Mouse (Mus musculus): ENCODE data around the gene Eif1b. TPM values are rescaled to one million over a fixed set of nuclear protein-coding genes. Genes with fewer than 3 reads are reported as not detected.

Eif1b gene
- polyA plus RNA-seq (2015; fragmentation: Nextera tagmentation; extraction: Ambion mirVana) = 328 and 344 TPM in 2 replicates

DNA sequence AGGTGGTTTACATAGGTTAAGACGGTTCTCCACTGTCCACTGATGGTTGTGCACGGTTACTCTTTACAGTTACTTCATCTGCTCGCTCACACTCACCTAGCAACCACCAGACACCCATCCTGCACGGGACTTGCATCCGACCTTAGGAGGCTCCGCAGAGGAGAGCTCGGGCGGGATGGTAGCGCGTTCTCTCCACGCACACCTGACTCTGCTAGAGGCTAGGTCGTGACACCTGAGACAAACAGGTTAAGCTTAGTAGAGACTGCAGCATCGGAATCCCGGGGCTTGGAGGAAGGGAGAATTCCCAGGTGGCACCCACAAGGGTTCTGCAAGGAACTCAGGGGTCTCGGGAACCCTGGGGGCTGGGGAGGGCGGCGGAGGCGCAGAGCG lies at the start of gene Eif1b:
Gene Eif1b (plus strand): TSS at position 223 of the 390 bp plus-strand sequence.
- ATAC-seq = peak; percentile 51
- H3K27ac ChIP-seq = peak within 1 kb of the TSS; percentile 92

GRCm38 (mm10) chr9:120444642-120445041 lies 47.4 kb upstream of the Eif1b start:
- Histone ChIP-seq H3K27ac (no peak overlapping the region), H3K9me3 (no peaks in the 10 kb centered on the region), H3K4me1 (replicated peaks) (no peaks in the 10 kb centered on the region), H3K4me2 (replicated peaks) (no peak overlapping the region), H3K9ac (replicated peaks) (no peak overlapping the region), H3K4me3 (replicated peaks) (no peak overlapping the region), H3K36me3 (no peaks in the 10 kb centered on the region), H3K27me3 (no peaks in the 10 kb centered on the region)
- WGBS = 58% methylated on average over 9 of the region's 9 CpGs
- ATAC-seq = peak; percentile 27; the same call in 1 of the 2 replicates

More for the DNA sequence above, at the start of gene Eif1b:
- H3K9ac ChIP-seq (replicated peaks) = peak within 1 kb of the TSS; percentile 100
- H3K27me3 ChIP-seq = no peaks in the 10 kb centered on the region
- 5% methylated on average over 19 of the region's 19 CpGs for WGBS
- H3K4me2 ChIP-seq (replicated peaks) = peak within 1 kb of the TSS; percentile 95
- H3K4me3 ChIP-seq (replicated peaks) = peak within 1 kb of the TSS; percentile 100
- no peaks in the 10 kb centered on the region for H3K9me3 ChIP-seq
- peaks cover 26% of the 10 kb centered on the region for H3K36me3 ChIP-seq
- peaks cover 21% of the 10 kb centered on the region for H3K4me1 ChIP-seq (replicated peaks)

DNA sequence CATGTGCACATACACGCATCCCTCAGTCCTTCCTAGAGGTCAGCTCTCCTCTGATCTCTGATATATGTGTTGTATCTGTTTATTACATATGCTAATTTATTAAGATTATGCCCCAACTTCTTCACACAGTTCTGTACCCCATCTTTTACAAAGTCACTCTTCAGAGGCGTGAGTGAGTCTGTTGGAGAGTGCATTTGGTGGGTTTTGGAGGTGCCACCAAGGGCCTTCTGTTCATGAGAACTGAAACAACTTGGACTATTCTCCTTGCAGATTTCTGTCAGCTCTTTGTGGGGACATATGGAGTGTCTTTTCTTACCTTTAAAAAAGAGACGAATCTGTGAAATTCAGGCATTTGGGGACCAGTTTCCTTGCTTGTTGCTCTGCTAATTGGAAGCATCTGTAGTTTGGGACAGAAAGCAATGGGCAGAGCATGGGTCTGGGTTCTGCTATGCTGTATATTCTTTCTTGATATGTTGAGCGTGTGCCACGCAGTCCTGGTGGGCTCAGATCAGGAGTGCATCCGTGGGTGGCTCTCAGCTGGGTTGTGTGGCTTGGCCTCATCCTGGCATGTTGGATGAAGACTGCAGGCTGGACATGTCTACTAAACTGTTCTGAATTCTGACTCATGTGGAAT lies 42.2 kb upstream of the Eif1b start:
- 88% methylated on average over 6 of the region's 6 CpGs for WGBS
- ATAC-seq = no peak

GRCm38 (mm10) chr9:120455768-120456655 lies 36.0 kb upstream of the Eif1b start:
- peak; percentile 94 for ATAC-seq
- H3K9ac ChIP-seq (replicated peaks) = no peak overlapping the region
- H3K4me1 ChIP-seq (replicated peaks) = peaks cover 15% of the 10 kb centered on the region
- no peaks in the 10 kb centered on the region for H3K27me3 ChIP-seq
- peak overlapping the region; percentile 71 for H3K27ac ChIP-seq
- H3K36me3 ChIP-seq = no peaks in the 10 kb centered on the region
- 7% methylated on average over 9 of the region's 9 CpGs for WGBS
- no peak overlapping the region for H3K4me3 ChIP-seq (replicated peaks)
- no peak overlapping the region for H3K4me2 ChIP-seq (replicated peaks)
- H3K9me3 ChIP-seq = no peaks in the 10 kb centered on the region

More for the DNA sequence above, 42.2 kb upstream of the Eif1b start:
- H3K36me3 ChIP-seq = no peaks in the 10 kb centered on the region
- no peak overlapping the region for H3K27ac ChIP-seq
- H3K4me2 ChIP-seq (replicated peaks) = no peak overlapping the region
- no peak overlapping the region for H3K9ac ChIP-seq (replicated peaks)
- no peak overlapping the region for H3K4me3 ChIP-seq (replicated peaks)
- no peaks in the 10 kb centered on the region for H3K27me3 ChIP-seq
- H3K9me3 ChIP-seq = no peaks in the 10 kb centered on the region
- no peaks in the 10 kb centered on the region for H3K4me1 ChIP-seq (replicated peaks)

DNA sequence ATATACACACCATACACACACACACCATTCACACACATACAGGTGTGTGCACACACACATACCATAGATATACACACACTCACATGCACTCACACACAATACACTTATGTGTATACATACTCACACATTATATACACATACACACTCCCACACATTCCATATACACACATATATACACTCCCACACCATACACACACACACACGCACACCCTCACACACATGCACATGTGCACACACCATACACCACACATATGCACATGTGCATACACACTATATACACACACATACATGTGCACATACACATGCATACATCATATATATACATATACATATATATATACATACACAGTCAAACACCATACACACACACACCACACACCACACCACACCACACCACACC lies 21.6 kb upstream of the Eif1b start:
- Histone ChIP-seq H3K4me1 (replicated peaks) (peaks cover 5% of the 10 kb centered on the region; the same call in 1 of the 2 replicates), H3K9me3 (no peaks in the 10 kb centered on the region), H3K9ac (replicated peaks) (no peak overlapping the region), H3K27me3 (no peaks in the 10 kb centered on the region), H3K4me3 (replicated peaks) (no peak overlapping the region), H3K27ac (no peak overlapping the region), H3K4me2 (replicated peaks) (no peak overlapping the region), H3K36me3 (no peaks in the 10 kb centered on the region)
- no peak for ATAC-seq
- WGBS = 90% methylated on average over 1 of the region's 1 CpGs

GRCm38 (mm10) chr9:120481644-120482043 lies 10.4 kb upstream of the Eif1b start:
- H3K27me3 ChIP-seq = no peaks in the 10 kb centered on the region; the same call in 1 of the 2 replicates
- ATAC-seq = no peak
- no peaks in the 10 kb centered on the region for H3K4me1 ChIP-seq (replicated peaks)
- WGBS = 81% methylated on average over 2 of the region's 3 CpGs
- no peak overlapping the region for H3K4me2 ChIP-seq (replicated peaks)
- no peak overlapping the region for H3K9ac ChIP-seq (replicated peaks)
- no peak overlapping the region for H3K4me3 ChIP-seq (replicated peaks)
- no peaks in the 10 kb centered on the region for H3K9me3 ChIP-seq
- H3K36me3 ChIP-seq = no peaks in the 10 kb centered on the region
- H3K27ac ChIP-seq = no peak overlapping the region

DNA sequence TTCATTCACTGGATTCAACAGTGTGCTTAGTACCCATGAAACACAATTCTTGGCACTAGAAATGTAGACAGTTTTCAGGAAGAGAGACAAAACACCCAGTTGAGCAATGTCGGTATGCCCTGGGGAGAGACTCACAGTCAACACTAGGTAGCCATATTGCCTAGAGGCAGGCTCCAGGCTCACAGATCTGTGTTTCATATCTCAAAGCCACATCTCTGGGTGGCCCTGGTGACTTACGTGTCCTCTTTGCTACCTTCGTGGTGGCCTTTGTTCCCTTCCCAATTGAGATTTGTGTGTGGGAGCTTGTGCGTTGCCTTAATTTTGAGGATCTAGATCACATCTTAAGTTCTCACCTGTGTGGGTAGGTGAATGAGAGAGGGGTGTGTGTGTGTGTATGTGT lies 9.7 kb upstream of the Eif1b start:
- ATAC-seq = no peak
- no peaks in the 10 kb centered on the region; the same call in 1 of the 2 replicates for H3K27me3 ChIP-seq

DNA sequence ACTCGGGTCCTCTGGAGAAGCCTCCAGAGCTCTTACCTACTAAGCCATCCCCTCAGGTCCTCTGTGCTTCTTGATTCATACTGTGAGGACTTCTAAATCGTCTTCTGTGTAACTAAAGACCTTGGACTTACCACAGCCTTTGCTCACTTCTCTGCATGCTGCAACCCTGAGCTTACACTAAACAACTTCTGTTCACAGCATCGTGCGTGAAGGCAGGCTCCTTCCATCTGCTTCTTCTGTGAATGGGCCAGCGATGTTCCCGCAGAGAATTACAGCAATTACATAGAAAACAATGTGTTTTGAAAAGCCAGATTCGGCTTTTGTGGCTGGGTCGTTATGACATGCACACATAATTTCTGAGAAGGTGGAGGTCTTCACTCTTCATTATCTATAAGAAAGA lies 8.9 kb upstream of the Eif1b start:
- H3K4me2 ChIP-seq (replicated peaks) = no peak overlapping the region
- H3K36me3 ChIP-seq = no peaks in the 10 kb centered on the region
- no peaks in the 10 kb centered on the region; the same call in 1 of the 2 replicates for H3K27me3 ChIP-seq
- no peaks in the 10 kb centered on the region for H3K9me3 ChIP-seq
- no peak overlapping the region for H3K4me3 ChIP-seq (replicated peaks)
- WGBS = 81% methylated on average over 8 of the region's 8 CpGs
- H3K27ac ChIP-seq = no peak overlapping the region
- H3K4me1 ChIP-seq (replicated peaks) = no peaks in the 10 kb centered on the region
- no peak overlapping the region for H3K9ac ChIP-seq (replicated peaks)
- ATAC-seq = no peak

More for the DNA sequence above, 9.7 kb upstream of the Eif1b start:
- 95% methylated on average over 4 of the region's 4 CpGs for WGBS
- Histone ChIP-seq H3K4me1 (replicated peaks) (no peaks in the 10 kb centered on the region), H3K36me3 (no peaks in the 10 kb centered on the region), H3K9me3 (no peaks in the 10 kb centered on the region), H3K4me2 (replicated peaks) (no peak overlapping the region), H3K4me3 (replicated peaks) (no peak overlapping the region), H3K9ac (replicated peaks) (no peak overlapping the region), H3K27ac (no peak overlapping the region)

DNA sequence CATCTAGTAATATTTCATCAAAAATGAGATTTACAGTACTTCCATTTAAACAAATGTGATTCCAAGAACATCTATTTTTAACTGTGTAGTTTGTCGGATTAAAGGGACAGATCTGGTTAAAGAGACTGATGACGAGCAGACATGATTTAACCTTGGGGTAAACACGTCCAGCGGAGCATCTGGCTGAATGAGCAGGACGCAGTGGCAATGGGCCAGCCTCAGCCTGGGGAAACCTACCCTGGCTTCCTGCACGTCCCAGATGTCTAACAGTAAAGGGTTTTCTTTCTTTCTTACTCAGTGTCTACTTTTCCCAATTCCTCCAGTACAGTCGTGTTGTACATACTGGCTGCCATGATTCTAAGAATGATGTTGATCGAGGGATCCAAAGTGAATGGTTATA lies 5.0 kb upstream of the Eif1b start:
- H3K36me3 ChIP-seq = no peaks in the 10 kb centered on the region
- H3K4me2 ChIP-seq (replicated peaks) = no peak overlapping the region
- no peak for ATAC-seq
- no peaks in the 10 kb centered on the region; the same call in 1 of the 2 replicates for H3K4me1 ChIP-seq (replicated peaks)
- H3K27ac ChIP-seq = no peak overlapping the region
- no peak overlapping the region for H3K9ac ChIP-seq (replicated peaks)
- no peaks in the 10 kb centered on the region for H3K9me3 ChIP-seq
- no peak overlapping the region for H3K4me3 ChIP-seq (replicated peaks)
- WGBS = 89% methylated on average over 8 of the region's 8 CpGs
- H3K27me3 ChIP-seq = no peaks in the 10 kb centered on the region; the same call in 1 of the 2 replicates

DNA sequence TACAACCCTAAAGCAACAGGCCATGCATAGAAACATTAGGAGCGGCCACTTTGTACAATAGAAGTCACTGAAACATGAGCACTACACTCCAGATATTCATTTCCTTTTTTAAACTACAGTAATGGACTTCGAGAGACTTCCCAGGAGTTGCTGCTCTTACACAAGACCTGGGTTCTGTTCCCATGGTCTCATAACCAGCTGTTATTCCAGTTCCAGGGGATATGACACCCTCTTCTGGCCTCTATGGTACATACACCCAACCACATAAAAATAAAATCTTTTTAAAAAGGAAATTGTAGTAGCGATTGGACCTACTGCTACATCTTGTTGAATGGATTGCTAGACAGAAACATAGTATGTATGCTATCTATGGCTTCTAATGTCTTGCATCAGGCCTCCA lies 523 bp upstream of the Eif1b start:
- Histone ChIP-seq H3K9me3 (no peaks in the 10 kb centered on the region), H3K9ac (replicated peaks) (no peak overlapping the region), H3K27ac (0 out of 2 replicates have a peak overlapping the region, but pooled peaks have one; percentile 92)

DNA sequence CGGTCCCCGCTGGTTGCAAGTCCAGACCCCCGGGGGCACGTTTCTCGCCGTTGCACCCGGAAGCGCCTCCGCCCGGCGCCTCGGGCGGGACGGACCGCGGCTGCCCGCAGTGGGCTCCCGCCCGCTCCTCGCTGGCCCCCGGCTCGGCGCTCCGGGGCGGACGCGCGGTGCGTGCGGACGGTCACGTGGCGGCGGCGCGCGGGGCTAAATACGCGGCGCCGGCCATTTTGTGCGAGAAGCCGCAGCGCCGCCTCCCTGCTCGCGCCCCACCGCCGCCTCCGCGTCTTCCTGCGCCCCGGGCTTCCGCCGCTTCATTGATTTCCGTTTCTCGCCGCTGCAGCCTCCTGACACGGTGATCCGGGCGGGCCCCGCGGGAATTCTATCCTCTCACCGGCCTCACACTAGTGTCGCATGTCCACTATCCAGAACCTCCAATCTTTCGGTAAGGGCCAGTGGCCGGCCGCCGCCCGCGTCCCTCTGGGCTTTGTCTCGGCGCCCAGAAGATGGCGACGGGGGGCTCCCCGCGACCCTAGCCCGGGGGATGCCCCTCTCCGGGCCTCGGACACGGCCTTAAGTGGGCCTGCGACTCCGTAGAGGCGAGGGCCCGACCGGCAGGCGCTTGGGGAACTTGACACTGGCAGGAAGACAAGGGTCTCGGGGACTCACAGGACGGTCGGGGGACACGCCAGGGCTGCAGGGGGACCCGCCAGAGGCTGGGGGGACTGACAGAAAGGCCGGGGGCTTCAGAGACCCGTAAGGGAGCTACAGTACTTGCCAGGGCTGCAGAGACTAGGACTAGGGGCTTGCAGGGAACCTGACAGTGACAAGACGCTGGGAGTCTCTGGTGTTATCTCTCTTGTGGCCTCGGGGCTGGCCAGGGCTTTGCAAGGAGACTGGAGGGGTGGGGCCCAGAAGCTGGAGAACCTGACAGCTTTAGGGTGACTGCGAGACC lies 644 bp downstream of the Eif1b start:
- Histone ChIP-seq H3K27ac (peak overlapping the region; percentile 92), H3K9me3 (no peaks in the 10 kb centered on the region), H3K36me3 (peaks cover 27% of the 10 kb centered on the region), H3K27me3 (no peaks in the 10 kb centered on the region), H3K4me2 (replicated peaks) (peak overlapping the region; percentile 95), H3K4me1 (replicated peaks) (peaks cover 21% of the 10 kb centered on the region), H3K4me3 (replicated peaks) (peak overlapping the region; percentile 100), H3K9ac (replicated peaks) (peak overlapping the region; percentile 100)
- ATAC-seq = peak; percentile 79
- under 1% methylated on average over 97 of the region's 97 CpGs for WGBS

More for the DNA sequence above, 523 bp upstream of the Eif1b start:
- 84% methylated on average over 3 of the region's 3 CpGs for WGBS
- Histone ChIP-seq H3K4me2 (replicated peaks) (peak overlapping the region; percentile 95), H3K36me3 (peaks cover 26% of the 10 kb centered on the region), H3K4me1 (replicated peaks) (peaks cover 18% of the 10 kb centered on the region), H3K4me3 (replicated peaks) (peak overlapping the region; percentile 100), H3K27me3 (no peaks in the 10 kb centered on the region)
- no peak for ATAC-seq

All from midbrain, embryonic 13.5 days (tissue).